22 mouse cellular contexts compared by ENCODE assay signal in genomic region chr8:83278431-83278830, GRCm38 (mm10). TPM values are rescaled to one million over a fixed set of nuclear protein-coding genes. Genes with fewer than 3 reads are reported as not detected.
DNase-seq lines count a peak whose midpoint lies in the region; ATAC-seq and TF ChIP-seq lines count a peak whose summit lies in the region.
"Had no signal": no experiment of that assay in that cellular context is flagged by ENCODE, and none has a peak within 500 bp of the region (broad histone marks: within the 10 kb centered on the region; RNA-seq: fewer than 3 reads in every experiment).

No protein-coding gene starts in this region.

- no peaks in the 10 kb centered on the region for H3K36me3 ChIP-seq in kidney, adult 2 months (ENCODE audit: control insufficient read depth, insufficient read depth, low read length)
- no peaks in the 10 kb centered on the region for H3K36me3 ChIP-seq in liver, embryonic 12.5 days
- H3K36me3 ChIP-seq in midbrain, postnatal 0 days (ENCODE audit: insufficient read depth, low read length), result 0 out of 2 replicates have a peak, but pooled peaks cover 3% of the 10 kb centered on the region
- H3K36me3 ChIP-seq: embryonic facial prominence, embryonic 13.5 days; heart, embryonic 15.5 days had no signal

- 72% methylated on average over 6 of the region's 6 CpGs for WGBS in kidney, adult 2 months
- 80% methylated on average over 6 of the region's 6 CpGs for WGBS in liver, embryonic 12.5 days (ENCODE audit: insufficient replicate concordance)
- WGBS in midbrain, postnatal 0 days, result 90% methylated on average over 6 of the region's 6 CpGs

- no peak overlapping the region for H3K4me2 ChIP-seq in liver, embryonic 12.5 days
- no peak overlapping the region for H3K4me2 ChIP-seq in midbrain, postnatal 0 days (ENCODE audit: low read depth, low read length, poor library complexity, severe bottlenecking)
- H3K4me2 ChIP-seq: embryonic facial prominence, embryonic 13.5 days; heart, embryonic 15.5 days; hindbrain, embryonic 13.5 days had no signal

- no peaks in the 10 kb centered on the region for H3K9me3 ChIP-seq in liver, embryonic 12.5 days (replicated peaks)
- H3K9me3 ChIP-seq in midbrain, postnatal 0 days (ENCODE audit: low read length), result no peaks in the 10 kb centered on the region
- H3K9me3 ChIP-seq: embryonic facial prominence, embryonic 13.5 days; forebrain, embryonic 10.5 days; heart, embryonic 15.5 days; hindbrain, embryonic 13.5 days; midbrain, embryonic 10.5 days had no signal

- no peak for TF ChIP-seq CTCF in kidney, adult 2 months (conservative IDR thresholded peaks at IDR 0.05; ENCODE audit: insufficient read depth, insufficient read length, low read depth, low read length)
- TF ChIP-seq CTCF in Patski (IDR thresholded peaks at IDR 0.05), result no peak
- no peak for TF ChIP-seq CTCF in midbrain, postnatal 0 days (IDR thresholded peaks at IDR 0.05)

- in situ Hi-C loops in Patski (cut with MboI; ENCODE audit: low pct_unique_long_range_greater_than_20kb), result no loop called here

- no peak for TF ChIP-seq POLR2A in kidney, adult 2 months (IDR thresholded peaks at IDR 0.05; ENCODE audit: low read depth, low read length)

- POLR2A ChIA-PET in Patski (lab: Charles Lee), result no interaction called here

- no peaks in the 10 kb centered on the region for H3K4me1 ChIP-seq in kidney, adult 2 months (ENCODE audit: control insufficient read depth, insufficient read depth, low read length)
- no peaks in the 10 kb centered on the region for H3K4me1 ChIP-seq in liver, embryonic 12.5 days
- H3K4me1 ChIP-seq in midbrain, postnatal 0 days (ENCODE audit: insufficient read depth, low read length), result no peaks in the 10 kb centered on the region
- H3K4me1 ChIP-seq: embryonic facial prominence, embryonic 13.5 days; hindbrain, embryonic 13.5 days; midbrain, embryonic 10.5 days had no signal

- no peaks in the 10 kb centered on the region for H3K27me3 ChIP-seq in kidney, adult 2 months (replicated peaks; ENCODE audit: control insufficient read depth, insufficient read depth, low read length)
- no peaks in the 10 kb centered on the region for H3K27me3 ChIP-seq in Patski
- H3K27me3 ChIP-seq in liver, embryonic 12.5 days (replicated peaks), result no peaks in the 10 kb centered on the region
- H3K27me3 ChIP-seq in midbrain, postnatal 0 days (ENCODE audit: insufficient read depth, low read length), result no peaks in the 10 kb centered on the region
- H3K27me3 ChIP-seq: embryonic facial prominence, embryonic 13.5 days; heart, embryonic 15.5 days; hindbrain, embryonic 13.5 days had no signal

- ATAC-seq in Patski, result peak; percentile 85
- ATAC-seq in liver, embryonic 12.5 days, result no peak
- no peak for ATAC-seq in midbrain, postnatal 0 days (ENCODE audit: low FRiP score)

- DNase-seq in kidney, adult 2 months, result peak; percentile 2
- no peak for DNase-seq in kidney, adult 11 months
- peak; percentile 49 for DNase-seq in Patski (ENCODE audit: low read depth, low spot score)
- peak; percentile 27 to 45 for DNase-seq in heart, postnatal 10 days
- no peak for DNase-seq in right cerebral cortex, adult 18-20 months
- DNase-seq in midbrain, postnatal 0 days (ENCODE audit: low spot score), result no peak
- DNase-seq: cerebellum, adult 9-11 months; gastrocnemius, postnatal 14 days; layer of hippocampus, postnatal 36 days; left cerebral cortex, postnatal 4 days; lung, adult 2 months; lung, postnatal 4 days had no signal

- H3K9ac ChIP-seq in liver, embryonic 12.5 days, result no peak overlapping the region
- H3K9ac ChIP-seq in midbrain, postnatal 0 days (replicated peaks; ENCODE audit: low read length, poor library complexity, severe bottlenecking), result no peak overlapping the region
- H3K9ac ChIP-seq: embryonic facial prominence, embryonic 13.5 days; heart, embryonic 15.5 days; hindbrain, embryonic 13.5 days had no signal

- H3K27ac ChIP-seq in kidney, adult 2 months (ENCODE audit: insufficient read depth, low read depth, low read length), result no peak overlapping the region
- H3K27ac ChIP-seq in liver, embryonic 12.5 days, result no peak overlapping the region
- no peak overlapping the region for H3K27ac ChIP-seq in midbrain, postnatal 0 days (ENCODE audit: low read depth, low read length)
- H3K27ac ChIP-seq: embryonic facial prominence, embryonic 13.5 days; forebrain, embryonic 10.5 days; heart, embryonic 15.5 days; hindbrain, embryonic 13.5 days; midbrain, embryonic 10.5 days had no signal

- H3K4me3 ChIP-seq in kidney, adult 2 months (ENCODE audit: insufficient read depth, low read depth, low read length), result no peak overlapping the region
- H3K4me3 ChIP-seq in liver, embryonic 12.5 days, result no peak overlapping the region
- no peak overlapping the region for H3K4me3 ChIP-seq in midbrain, postnatal 0 days (ENCODE audit: low read depth, low read length)
- H3K4me3 ChIP-seq: embryonic facial prominence, embryonic 13.5 days; forebrain, embryonic 10.5 days; heart, embryonic 15.5 days; hindbrain, embryonic 13.5 days; midbrain, embryonic 10.5 days had no signal

- CTCF ChIA-PET in Patski (lab: Charles Lee), result interaction anchor here (0.9 to 1.7 kb wide), 3 partner anchors 8 to 38 kb away, joined by 3 to 4 read pairs (median 3); no protein-coding TSS in a partner anchor

- intact Hi-C loops in heart, postnatal 10 days (cut with DNase I), result no loop called here

RNA-seq across cellular contexts. Expression of gene Ucp1, which starts 11.7 kb away (rescaled TPM):
- polyA plus RNA-seq in kidney, adult 2 months (2012; rRNA removed), result 255 and 374 TPM in 2 replicates
- polyA plus RNA-seq in Patski (2021), result not detected
- 100 to 1,000 TPM; 110 to 572 TPM for total RNA-seq in heart, postnatal 10 days (2021)
- not detected in 2 replicates for polyA plus RNA-seq in liver, embryonic 12.5 days (2016; fragmentation: Nextera tagmentation; extraction: Ambion mirVana)
- total RNA-seq in midbrain, postnatal 0 days (2014; rRNA removed), result 0.52 TPM in 1 of 2 replicates, not detected in the other
- polyA plus RNA-seq in midbrain, postnatal 0 days (2015; fragmentation: Nextera tagmentation; extraction: Ambion mirVana), result 0.15 TPM in 1 of 2 replicates, not detected in the other
- total RNA-seq: gastrocnemius, postnatal 14 days; layer of hippocampus, postnatal 36 days; left cerebral cortex, postnatal 4 days; neutrophil, adult 5-6 weeks had no signal
- polyA plus RNA-seq: embryonic facial prominence, embryonic 13.5 days; forebrain, embryonic 10.5 days; heart, embryonic 15.5 days; kidney, embryonic 16.5 days; liver, adult 2 months; midbrain, embryonic 10.5 days; stomach, embryonic 14.5 days had no signal

RNA-seq across cellular contexts. Expression of gene Elmod2, which starts 53.9 kb away (rescaled TPM):
- 3.6 and 4.1 TPM in 2 replicates for polyA plus RNA-seq in kidney, adult 2 months (2012; rRNA removed)
- polyA plus RNA-seq in Patski (2021), result 8.8 TPM
- total RNA-seq in heart, postnatal 10 days (2021), result 1 to 10 TPM; 9.5 to 9.7 TPM
- polyA plus RNA-seq in liver, embryonic 12.5 days (2016; fragmentation: Nextera tagmentation; extraction: Ambion mirVana), result 9.7 and 9.9 TPM in 2 replicates
- 22.8 and 26.0 TPM in 2 replicates for total RNA-seq in midbrain, postnatal 0 days (2014; rRNA removed)
- polyA plus RNA-seq in midbrain, postnatal 0 days (2015; fragmentation: Nextera tagmentation; extraction: Ambion mirVana), result 12.9 and 13.5 TPM in 2 replicates

Comparison
In these comparisons a context has a peak if more than half of its experiments do, and no peak if none do; other contexts are left out.
1. DNase-seq: peak in kidney, adult 2 months (single experiment), Patski (single experiment) and heart, postnatal 10 days (2 of 2); none in kidney, adult 11 months (single experiment), right cerebral cortex, adult 18-20 months (single experiment) and midbrain, postnatal 0 days (single experiment).
2. RNA of gene Ucp1, which starts 11.7 kb away (polyA plus RNA-seq): 255 to 374 TPM in kidney, adult 2 months; 0.15 TPM in midbrain, postnatal 0 days, not detected in Patski (single experiment) and not detected in liver, embryonic 12.5 days; every median in the first group is over 100 times any median in the second.